Mouse (Mus musculus) megakaryocyte progenitor cell, adult 5-6 weeks (primary cell): Measurements from ENCODE around the gene Anapc2. TPM values are rescaled to one million over a fixed set of nuclear protein-coding genes. Genes with fewer than 3 reads are reported as not detected.
A peak's percentile ranks its signal among the peaks of the same experiment; 100 is the strongest.

ENCODE experiments used
- ATAC-seq: replicated peaks from 2 replicates; pipeline ENCODE4 v1.8.0; 2016; ENCODE audit warnings: mild to moderate bottlenecking, moderate TSS enrichment, inconsistent platforms; ENCODE audit not compliant: poor library complexity
- total RNA-seq, 2 experiments: library from RNA; stranded (forward) in 1 of 2; stranded (reverse) in 1 of 2; fragments of 157-497, 149-512 nt in 1 of 2; fragments of 200-1000 nt in 1 of 2; gene quantifications; 2 replicates each; pipeline versions ENCODE4 v1.2.3 to v1.2.4; 2015 to 2017

The Anapc2 gene
- total RNA-seq, 2 experiments from 2014 or later: 28.3 to 36.5 TPM

DNA sequence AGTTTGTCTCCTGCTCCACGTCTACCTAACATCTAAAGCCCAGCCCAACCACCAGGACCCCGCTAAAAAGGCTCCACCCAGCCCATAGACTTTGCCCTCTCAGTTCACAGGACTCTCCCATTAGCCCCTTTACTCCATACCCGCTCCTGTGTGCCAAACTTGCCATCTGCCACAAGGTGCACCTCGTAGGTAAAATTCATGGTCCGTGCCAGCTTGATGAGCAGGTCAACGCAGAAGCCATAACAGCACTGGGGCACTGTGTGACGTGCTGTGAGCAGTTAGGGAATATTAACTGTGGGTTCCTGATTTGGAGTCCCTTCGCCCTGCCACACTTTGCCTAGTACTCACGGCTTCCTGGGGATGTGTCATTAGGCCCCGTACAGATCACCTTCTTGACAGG is 25.8 kb downstream of the Anapc2 start:
- no peak for ATAC-seq

DNA sequence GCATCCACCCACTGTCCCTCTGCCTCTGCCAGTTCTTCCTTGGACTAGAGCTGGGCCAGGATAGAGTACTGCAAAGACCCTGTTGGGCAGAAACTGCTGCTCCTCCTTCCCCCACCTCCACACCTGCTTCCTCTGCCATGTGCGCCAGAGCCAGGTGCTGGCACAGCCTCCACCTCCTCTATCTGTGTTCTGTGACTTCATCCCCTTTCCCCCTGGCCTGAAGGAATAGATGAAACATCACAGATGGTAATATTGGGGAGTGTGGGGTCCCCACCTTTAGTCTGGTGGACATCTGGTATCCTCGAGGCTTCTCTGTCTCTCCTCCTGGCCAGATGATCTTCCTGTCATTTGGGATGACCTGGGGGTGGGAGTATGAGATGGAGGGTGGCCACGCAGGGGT is 31.2 kb downstream of the Anapc2 start:
- ATAC-seq: no peak

DNA sequence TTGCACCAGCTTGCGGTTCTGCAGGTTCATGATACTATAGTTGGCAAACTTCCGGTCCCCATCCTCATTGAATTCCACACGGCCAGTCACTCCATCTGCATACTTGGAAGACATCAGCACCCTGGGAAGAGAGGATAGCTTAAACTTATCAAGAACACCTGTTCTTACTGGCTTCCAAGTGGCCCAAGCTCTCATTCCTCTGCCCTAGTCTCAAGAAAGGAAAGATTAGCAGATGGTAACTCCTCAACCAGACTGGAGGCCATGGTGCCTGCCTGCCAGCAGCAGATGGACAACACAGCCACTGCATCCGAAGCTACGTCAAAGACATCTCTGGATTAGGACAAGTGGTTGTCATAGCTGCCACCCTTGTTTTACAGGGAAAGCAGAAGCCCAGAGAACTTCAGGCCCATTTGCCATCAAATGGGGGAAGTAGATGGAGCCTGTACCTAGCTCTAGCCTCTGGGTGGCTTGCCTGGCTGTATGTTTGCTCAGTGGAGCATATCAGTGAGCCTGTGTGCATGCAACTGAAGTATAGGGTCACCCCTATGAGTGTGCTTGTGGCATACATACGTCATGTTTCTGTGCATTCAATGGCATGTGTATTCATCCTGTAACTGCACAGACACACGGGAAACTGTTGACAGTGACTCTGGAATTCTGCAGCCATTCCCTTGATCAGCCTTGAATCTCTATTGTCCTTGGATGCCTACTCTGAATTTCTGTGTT is 31.8 kb downstream of the Anapc2 start:
- ATAC-seq: no peak

DNA sequence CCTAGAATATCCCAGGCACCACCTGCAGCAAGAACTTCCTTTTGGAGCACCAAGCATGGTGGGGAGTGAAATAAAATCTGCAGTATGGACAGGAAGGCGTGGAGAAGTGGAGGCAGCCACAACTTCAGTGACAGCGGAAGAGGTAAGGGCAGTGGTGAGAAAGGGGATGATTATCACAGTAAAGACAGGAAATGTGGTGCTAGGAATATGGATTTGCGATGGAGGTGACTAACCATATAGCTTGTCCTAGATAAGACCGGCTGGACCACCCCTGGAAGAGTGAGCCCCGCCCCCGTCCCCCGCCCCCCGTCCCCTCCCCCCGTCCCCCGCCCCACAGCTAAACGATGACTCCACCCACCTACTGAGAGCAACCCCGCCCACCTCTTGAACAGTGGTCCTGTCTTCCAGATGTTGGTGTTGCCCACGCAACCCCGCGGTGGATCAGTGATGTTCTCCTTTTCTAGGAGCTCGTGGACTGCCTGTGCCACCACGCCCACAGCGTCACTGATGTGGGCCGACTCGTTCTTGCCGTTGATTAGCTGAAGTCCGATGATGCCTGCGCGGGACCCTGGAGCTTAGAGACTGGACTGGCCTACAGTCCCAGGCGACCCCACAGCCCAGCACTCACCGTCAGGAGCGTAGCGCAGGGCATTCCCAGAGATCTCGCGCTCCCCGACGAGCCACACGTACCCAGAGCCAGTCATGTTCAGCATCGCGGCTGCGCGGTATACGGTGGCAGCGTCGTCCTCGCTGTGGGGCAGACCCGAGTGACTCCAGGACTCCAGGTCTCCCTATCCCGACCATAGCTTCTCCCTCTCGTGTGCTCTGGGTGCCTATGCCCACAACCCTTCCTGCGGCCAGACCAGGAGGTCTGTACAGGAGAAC is 32.6 kb downstream of the Anapc2 start:
- ATAC-seq: peak; percentile 73

DNA sequence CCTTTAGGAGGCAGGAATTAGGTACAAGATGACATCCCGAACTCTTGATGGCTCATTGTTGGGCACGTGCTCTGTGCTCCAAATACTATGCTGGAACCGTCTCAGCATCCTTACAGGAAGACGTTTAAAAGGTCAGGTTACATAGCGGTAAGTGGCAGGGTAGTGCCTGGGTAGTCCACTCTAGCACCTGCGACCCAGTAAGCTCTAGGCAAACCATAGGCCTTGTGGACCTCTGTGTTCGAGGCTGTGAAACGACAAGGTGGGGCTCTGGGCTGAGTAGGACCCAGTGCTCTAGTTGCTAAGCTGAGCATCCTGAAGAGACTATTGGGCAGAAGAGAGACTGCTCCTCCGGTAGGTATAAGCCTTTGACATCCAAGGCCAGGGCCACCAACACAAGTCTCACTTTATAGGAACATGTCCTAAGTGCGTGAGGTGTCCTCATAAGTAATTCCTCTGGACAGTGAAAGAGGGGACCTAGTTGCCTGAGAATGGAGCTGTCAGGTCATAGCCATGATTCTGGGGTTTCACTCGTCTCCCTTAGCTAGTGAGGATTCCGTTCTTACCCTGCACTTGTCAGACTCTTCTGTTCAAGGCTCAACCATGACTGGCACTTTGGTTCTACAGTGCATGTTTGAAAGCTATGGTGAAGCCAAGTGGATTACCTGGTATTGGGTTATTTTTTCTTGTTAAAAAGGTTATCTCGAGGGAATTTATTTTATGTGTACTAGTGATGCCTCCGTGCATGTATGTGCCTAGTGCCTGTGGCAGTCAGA is 33.5 kb downstream of the Anapc2 start:
- ATAC-seq: no peak

DNA sequence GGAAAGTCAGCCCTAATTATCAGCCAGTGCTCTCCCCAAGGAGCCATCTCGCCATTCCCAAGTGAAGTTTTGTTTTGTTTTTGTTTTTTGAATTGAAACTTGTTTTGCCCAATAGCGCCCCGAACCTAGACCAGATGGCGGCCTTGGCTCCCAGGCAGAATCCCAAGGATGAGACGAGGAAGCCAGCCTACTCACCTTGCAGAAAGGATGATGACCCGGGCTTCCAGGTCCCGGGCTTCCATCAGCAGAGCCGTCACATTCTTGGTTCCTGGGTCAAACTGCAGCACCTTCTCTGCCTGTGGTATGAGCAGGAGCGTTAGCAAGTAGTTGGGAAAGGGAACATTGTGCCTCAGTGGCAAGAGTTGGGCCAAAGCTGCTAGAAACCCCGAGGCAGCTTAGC is 37.9 kb downstream of the Anapc2 start:
- no peak for ATAC-seq

DNA sequence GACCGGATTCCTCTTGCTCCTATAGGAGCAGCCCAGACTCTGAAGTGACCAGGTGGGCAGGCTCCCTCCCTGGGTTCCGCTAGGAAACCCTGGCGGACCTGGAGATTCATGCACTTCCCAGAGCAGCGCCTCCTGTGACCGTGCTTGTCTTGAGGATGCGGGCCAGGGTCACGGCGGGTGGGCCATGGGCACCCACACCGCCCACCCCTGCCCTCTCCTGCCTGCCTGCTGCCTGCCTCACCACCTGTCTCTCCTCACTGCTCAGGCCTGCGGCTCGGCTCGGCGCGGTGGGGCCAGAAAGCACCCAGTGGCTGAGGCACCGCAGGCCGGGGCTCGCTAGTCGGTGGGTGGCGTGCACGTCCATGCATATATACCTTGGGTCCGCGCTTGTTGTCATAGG is 38.7 kb downstream of the Anapc2 start:
- ATAC-seq: no peak

DNA sequence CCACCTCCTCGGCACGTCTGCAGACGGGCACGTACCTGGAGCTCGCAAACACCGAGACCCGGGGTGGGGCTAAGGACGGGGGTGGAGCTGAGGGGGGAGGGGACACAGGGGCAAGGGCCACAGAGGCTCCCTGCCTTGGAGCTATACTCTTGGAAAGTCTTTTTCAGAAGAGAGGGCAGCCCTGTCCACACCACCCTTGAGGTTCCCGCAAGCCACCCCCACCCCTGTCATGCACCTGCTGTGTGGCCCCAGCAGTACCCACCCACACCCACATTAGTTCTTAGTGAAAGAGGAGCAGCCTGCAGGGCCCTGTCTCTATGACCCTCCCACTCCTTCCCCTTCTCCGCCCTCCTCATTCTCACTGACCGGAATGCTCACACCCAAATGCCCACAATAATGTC is 39.2 kb downstream of the Anapc2 start:
- ATAC-seq: no peak

DNA sequence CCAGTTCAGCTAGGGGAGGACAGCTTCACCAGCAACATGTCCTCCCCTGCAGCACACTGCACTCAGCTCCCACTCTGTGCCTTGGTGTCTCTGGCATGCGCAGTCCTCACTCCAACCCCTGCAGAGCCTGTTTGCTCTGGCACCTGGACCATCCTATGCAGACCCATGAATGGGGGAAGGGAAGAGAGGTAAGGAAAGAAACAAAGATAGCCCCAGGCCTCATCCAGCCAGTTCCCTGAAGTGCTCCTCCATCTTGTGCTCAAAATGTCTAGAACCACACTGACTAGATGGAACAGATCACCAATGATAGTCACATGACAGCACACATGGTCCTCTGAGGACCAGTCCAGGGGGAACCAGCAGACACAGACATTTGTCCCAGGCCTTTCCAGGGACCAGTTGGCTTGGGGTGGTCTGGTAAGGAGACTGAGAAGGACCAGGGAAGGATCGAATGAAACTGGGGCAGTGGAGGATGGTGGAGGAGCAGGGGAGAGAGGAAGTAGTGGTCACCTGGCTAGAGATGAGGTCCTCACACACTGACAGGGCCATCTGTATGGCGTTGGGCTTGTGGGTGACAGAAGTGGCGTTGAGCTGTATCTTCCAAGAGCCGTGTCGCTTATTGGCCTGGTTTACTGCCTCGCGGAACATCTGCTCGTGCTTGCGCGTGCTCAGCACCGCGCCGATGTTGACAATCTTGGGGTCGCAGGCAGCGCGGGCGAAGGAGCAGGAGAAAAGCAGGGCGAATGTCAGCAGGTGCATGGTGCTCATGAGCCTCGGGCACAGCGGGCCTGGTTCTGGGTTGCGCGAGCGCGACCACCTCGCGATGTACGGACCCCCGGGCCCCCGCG is 46.1 kb downstream of the Anapc2 start:
- ATAC-seq: no peak; the same call in 1 of the 2 replicates

DNA sequence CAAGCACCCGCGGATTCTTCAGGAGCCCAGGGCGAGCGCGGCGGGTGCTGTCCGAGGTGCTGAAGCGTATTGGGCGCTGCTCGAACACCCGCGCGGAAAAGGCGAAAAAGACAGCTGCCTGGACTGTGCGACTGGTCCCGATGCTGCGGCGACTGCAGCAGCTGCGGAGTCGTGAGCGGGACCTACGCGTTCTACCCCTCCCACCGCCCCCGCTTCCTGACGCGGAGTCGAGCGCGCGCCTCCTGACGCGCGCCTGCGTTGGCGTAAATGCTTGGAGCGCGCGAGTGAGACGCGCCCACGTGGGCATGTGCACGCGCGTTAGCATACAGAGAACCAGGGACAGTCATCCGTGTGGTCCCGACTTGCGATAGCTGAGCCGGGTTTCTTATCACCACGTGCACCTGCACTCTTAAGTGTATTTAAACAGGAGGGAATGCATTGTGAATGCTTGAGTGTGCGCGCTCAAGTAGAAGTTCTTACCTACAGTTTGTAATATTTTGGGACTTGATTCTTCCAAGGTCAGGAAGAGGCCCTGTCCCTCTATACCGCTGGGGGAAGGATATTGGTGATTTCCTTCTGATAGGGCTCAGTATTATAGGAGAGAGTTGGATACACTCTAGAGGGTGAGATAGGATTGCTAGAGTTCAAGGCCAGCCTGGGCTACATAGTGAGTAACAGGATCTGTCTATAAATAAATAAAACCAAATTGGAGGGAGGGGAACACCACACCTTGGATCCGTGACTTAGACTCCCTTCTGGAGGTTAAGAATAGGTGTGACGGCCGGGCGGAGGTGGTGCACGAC is 46.9 kb downstream of the Anapc2 start, which contains the start of gene Grin1:
Gene Grin1 (minus strand): TSS at position 217 of the 803 bp plus-strand sequence.
- ATAC-seq: peak; percentile 91

DNA sequence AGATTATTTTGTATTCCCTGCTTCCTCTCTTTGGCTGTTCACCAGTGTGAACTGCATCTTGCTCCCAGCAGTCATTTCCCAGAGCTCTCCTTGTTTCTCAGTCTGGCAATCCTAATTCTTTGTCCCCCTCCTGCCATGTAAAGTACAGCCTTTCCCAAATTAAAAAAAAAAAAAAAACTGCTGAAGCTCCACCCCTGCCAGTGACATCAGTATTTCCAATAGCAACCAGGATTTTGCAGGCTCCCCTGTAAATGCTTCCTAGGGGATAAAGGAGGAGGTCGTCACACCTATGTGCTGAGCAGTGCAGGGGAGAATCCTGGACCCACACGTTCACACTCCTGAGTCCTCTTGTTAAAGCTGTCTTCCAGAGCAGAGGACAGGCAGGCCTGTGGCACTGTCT is 47.8 kb downstream of the Anapc2 start:
- ATAC-seq: no peak

DNA sequence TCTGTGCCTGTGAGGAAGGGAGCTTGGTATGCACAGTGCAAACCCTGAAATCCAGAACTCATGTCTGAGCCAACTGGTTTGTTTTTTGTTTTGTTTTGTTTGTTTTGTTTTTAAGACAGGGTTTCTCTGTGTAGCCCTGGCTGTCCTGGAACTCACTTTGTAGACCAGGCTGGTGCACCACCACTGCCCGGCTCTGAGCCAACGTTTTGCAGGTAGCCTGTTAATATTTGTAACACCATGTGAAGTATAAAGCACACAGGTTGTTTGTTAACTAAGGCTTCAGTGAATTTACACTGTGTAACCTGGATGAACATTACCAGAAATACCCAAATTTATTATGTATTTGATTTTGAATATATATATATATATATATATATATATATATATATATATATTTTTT is 53.8 kb downstream of the Anapc2 start:
- ATAC-seq: no peak

DNA sequence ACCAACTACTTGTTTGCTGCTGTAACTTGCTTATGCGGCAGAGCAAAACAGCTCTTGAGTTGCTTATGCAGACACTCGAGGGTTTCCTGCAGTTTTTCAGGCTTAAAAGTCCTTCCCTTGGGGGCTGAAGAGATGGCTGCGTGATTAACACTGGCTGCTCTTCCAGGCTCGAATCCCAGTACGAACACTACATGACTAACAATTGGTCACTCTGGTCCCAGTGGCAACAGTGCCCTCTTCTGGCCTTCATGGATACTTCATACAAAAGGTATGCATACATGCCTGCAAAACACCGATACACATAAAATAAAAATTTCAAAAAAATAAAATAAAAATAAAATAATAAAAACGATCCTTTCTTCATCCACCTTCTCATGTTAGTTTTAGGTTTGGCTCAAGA is 56.2 kb downstream of the Anapc2 start:
- 0 out of 2 replicates have a peak, but pooled peaks have one; percentile 27 for ATAC-seq

DNA sequence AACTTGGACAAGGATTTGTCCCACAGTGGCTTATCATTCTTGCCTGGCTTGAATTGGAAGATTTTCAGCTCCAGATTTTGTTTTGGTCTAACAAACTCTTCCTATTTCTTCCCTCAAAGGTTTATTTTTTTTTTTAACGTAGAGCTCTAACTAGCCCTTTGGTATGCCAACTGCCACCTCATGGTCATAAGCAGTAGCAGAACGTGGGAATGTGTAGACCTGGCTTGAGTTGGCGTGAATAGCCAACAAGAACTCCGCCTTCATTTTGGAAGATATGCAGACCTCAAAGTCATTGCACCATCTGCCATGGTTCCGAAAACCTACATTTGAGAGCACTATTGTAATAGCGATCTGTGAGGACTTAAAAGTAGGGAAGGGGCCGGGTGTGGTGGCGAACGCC is 59.2 kb downstream of the Anapc2 start:
- no peak for ATAC-seq

DNA sequence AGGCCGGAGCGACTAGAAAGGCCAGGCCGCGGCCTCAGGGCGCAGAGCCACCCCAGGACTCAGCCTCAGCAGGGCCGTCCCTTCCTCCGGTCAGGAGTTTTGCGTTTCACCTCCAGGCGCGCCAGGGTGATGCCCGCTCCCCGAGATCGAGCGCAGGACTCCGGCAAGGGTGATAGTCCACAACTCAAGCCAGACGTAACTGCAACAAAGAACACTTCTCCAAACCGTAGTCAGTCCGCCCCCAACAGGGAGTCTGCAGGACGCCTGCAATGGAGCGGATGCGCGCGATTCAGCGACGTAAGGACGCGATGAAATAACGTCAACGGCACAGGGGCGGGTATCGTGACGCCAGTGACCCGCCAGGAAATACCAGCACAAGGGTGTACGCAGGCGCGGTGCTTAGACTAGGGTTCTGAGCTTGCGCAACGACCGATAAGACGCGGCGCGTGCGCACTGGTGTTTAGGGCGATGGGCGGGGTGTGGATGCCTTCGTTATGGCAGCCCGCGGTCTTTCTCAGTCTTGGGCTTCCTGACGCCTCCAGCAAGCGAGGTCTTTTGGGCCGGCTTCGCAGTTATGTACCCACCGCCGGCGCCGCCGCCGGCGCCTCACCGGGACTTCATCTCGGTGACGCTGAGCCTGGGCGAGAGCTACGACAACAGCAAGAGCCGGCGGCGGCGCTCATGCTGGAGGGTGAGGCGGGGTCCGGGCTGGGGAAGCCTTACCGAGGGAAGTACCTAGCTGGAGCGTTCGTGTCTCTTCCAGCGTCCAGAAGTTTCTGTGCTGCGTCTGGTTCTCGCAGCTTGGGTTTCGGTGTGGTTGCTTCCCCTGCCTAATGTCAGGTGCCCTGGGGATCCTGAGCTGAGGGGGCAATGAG is 60.2 kb downstream of the Anapc2 start, which contains the start of gene Man1b1:
Gene Man1b1 (plus strand): TSS at position 53 of the 875 bp plus-strand sequence.
- ATAC-seq: peak; percentile 97

DNA sequence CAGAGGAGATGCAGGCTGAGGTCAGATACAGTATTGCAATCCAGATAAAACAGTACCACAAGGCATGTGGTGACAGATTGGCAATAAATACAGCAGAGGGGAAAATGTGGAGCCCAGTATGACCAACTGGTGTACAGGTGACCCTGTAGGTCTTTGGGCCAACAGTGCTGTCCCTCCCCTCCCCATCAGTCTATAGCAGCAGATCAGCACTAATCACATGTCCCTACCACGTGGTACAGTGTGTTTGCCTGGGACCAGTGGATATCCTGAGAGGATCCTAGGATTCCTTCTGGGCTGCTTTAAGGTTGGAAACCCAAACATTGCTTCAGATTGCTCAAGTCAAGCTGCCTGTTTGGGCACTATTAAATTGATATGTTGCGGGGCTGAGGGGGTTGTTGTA is 61.3 kb downstream of the Anapc2 start:
- no peak for ATAC-seq
